Mouse (Mus musculus): ENCODE measurements around the gene Zfp11. TPM values are rescaled to one million over a fixed set of nuclear protein-coding genes. Genes with fewer than 3 reads are reported as not detected.
"Not testable (repeated sequence)": the region's sequence is repeated elsewhere in the genome, so short reads cannot be mapped to it uniquely, and the experiment has no call there.

Gene Zfp11
- total RNA-seq (2021): 1 to 10 TPM; 2.3 to 3.3 TPM
- long read RNA-seq, experiment 1, partial matches to known transcripts: 1 of 3 reads
- long read RNA-seq, experiment 1, other reads (novel, unspliced or antisense): 0 of 3 reads
- long read RNA-seq, experiment 2: 0 reads

DNA sequence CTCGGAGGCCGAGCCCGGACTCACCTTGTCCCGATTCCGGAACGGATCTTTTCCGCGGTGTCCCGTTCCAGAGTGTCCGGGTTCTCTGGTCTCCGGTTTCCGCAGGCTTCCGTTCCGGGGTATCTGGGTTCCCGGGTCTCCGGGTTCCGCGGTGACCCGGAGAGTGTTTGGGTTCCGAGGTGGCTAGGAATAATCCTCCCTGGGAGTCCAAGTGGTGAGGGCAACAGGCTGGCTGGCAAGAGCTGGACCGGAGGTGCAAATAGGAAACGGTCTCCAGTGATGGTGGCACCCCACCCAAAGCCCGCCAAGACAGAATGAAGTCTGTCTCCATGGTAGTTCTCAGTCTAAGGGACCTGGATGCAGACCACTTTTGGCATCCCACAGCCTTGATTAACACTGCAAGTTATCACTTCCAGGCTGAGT is at the start of gene Zfp11:
TSS of gene Zfp11 (minus strand) at position 64 of the 423 bp plus-strand sequence.
- peak; percentile 83 to 84 for DNase-seq

DNA sequence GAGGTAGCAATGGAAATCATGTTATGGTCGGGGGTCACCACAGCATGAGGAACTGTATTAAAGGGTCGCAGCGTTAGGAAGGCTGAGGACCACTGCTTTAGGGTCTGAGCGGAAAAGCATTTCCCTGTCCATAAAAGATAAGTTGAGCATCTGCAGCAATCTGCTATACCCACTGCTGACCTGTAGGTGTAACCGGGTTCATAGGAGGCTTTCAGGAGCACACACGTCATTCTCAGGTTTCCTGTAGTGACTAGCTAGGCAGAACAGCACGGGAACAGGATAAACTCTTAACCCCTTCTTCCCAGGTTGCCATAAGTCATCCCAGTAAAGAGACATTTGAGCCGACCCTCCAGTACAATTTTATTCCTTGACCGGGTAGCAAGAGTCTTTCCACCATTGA is 47.1 kb upstream of the Zfp11 start:
- DNase-seq: no peak

DNA sequence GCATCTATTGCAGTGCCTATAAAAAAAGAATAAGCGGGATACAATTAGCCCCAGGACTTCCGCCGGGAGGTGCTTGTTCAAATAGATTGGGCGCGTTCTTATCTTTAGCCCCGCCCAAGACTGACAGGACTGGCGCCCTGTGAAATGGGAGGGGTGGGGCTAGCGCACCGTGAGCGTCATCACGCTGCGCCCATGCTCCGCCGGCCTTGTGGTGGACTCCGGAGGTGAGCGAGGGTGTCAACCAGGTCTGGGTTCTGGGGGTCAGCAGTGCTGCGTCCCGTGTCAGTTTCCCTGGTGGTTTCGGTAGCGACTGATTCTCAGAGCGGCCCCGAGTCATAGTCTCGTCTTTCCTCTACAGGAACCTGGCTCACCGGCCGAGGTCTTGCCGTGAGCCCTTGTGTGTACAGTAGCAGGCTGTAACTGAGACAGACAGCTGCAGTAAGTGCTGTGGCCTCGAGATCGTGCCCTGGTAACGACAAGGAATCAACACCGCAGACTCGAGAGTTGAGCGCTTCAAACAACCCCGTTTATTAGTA is 45.5 kb upstream of the Zfp11 start, which contains the start of gene Mrps17:
TSS of gene Mrps17 (plus strand) at position 172 of the 536 bp plus-strand sequence.
- DNase-seq: peak; percentile 95

DNA sequence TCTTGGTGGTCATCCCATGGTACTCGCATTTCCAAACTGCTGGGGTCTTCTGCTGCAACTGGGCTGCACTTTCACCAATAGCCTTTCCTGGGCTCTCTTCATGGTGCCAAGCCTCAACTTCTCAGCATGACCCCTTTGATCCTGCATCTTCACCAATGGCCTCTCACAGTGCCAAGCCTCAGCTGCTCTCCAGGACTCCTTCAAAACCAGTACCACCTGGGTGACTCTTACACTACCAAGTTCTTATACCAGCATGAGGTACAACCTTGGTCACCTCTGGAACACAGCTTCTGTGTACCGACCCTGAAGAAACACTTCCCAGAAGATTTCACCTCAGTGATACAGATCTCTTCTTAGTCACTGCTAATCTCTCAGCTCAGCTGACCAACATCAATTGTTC is 38.5 kb upstream of the Zfp11 start, which contains the start of gene Sept14:
TSS of gene Sept14 (minus strand) at position 101 of the 400 bp plus-strand sequence.
- no peak for DNase-seq

DNA sequence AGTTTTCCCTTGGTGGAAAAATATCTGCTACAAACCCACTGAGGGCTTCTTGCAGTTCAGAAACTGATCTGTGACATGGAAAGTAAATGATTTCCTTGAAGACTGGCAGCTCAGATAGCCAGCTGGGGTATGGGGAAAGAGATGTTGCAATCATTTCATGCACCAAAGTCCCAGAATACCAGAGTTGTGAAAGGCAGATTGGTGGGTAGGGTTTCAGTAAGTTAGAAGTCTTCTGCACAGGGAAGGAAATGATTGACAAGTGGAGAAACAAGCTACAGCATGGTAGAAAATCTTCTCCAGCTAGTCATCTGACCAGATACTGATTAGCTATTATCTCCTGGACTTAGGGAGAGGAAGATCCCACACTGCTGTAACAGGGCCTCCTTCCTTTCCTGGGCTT is 33.5 kb upstream of the Zfp11 start:
- no peak for DNase-seq

DNA sequence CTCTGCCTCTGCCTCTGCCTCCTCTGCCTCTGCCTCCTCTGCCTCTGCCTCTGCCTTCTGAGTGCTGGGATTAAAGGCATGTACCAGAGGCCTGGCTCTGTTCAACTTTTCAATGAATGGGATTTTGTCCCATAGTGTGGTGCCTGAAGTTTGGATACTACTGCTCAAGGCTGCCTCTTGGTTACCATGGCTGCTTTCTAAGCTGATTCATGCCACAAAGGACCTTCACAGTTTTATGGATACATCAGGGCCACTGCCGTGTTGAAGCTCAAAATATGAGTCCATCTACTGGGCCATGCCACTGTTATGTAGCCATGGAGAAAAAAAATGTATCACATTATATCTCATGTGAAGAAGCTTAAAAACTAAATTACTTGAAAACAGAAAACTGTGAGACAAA is 31.8 kb upstream of the Zfp11 start:
- DNase-seq: peak; percentile 42 to 43

DNA sequence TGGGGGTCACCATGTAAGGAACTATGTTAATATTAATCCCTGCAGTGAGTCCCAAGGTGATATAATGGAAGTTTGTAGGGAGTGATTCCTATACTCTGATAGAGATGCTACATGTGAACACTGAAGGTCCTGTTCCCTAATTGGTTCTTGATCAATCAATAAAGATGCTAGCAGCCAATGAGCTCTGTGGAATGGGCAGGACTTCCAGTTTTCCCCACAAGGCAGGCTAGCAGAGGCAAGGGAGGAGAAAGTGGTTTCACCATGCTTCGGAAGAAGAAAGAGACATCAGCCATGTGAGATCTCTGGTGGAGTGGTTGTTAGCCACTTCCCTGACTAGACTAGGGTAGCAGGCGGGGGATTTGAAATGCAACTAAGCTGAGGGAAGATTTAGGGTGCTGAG is 30.6 kb upstream of the Zfp11 start:
- no peak for DNase-seq

DNA sequence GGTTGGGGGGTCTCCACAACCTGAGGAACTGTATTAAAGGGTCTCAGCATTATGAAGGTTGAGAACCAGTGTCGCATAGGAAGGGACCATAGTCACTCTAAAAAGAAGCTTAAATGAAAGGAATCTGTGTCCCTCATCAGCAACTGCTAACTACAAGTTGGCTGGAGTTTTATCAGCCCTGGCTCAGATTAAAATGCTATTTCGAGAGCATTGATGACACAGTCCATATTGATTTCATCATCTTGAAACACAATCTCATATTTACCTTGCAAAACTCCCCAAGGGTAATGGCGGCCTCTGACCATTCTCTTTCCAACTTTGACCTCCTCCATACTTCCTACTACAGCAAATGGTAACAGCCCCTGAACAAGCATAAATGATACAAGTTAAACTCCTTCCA is 20.6 kb upstream of the Zfp11 start:
- DNase-seq: no peak

DNA sequence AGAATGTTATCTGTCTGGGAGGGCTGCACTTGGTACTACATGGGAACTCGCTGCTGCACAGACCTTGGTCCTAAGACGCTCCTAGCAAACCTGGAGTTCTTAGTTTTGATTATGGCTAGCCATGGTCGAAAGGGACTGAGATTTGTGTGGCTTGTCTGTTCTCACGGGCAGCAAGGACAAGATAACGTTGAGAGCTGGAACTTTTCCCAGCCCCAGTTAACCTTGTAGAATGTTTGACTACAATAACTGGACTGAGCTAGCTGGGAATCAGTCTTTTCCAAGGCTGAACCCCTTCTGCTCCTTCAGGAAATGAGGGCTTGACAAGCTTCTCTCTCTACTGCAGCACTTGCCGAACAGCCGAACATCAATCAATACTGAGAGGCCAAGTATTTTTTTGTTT is 17.7 kb upstream of the Zfp11 start:
- DNase-seq: peak; percentile 64 to 72

DNA sequence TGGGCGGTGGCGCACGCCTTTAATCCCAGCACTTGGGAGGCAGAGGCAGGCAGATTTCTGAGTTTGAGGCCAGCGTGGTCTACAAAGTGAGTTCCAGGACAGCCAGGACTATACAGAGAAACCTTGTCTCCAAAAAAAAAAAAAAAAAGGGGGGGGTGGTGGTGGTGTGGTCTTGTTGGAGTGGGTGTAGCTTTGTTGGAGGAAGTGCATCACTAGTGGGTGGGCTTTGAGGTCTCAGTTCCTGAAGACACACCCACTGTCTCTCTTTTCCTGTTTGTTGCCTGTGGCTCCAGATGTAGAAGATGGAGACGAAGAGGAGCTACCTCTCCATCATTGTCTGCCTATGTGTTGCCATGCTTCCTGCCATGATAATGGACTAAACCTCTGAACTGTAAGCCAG is 15.2 kb upstream of the Zfp11 start:
- DNase-seq: not testable (repeated sequence)

DNA sequence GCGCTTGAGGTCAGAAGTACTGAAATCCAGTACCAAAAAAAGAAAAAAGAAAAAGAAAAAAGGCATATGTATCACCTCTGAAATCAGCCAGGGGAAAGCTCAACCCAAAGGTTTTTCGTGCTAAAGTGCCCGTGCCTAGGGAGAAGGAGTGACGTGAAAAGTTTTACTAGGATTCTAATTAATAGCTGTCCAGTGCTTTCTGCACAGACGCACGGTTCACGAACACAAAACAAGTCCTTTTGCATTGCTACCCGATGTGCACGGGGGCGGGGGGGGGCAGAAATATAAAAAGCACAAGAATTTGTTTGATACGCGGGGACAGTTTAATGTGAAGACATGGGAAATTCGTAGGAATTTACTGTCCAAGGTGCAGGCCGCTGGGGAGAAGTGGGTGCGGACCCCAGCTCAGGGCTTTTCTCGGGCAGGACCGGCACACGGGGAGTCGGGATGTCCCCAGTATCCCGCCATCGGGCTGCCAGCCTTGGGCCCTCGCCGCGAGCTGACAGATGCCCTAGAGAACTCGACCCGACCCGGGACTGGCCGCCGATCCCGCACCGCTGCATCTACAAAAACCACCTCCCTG is 355 bp downstream of the Zfp11 start:
- DNase-seq: no peak

DNA sequence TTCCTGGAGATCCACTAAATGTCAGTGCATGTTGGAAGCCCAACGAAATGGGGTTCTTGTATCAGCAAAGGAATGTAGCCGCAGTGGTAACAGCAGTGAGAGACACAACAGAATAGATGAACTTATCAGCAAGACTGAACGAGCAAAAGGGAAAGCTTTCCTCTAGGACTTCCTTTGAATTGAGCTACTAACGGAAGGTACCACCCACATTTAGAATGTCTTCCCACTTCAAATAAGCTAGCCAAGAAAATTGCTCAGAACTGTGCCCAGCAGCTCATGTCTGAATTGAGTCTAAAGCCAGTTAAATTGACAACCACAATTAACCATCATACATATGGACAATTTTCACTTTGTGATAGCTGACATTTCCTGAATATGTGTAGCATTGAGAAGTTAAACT is 2.0 kb downstream of the Zfp11 start:
- no peak for DNase-seq

DNA sequence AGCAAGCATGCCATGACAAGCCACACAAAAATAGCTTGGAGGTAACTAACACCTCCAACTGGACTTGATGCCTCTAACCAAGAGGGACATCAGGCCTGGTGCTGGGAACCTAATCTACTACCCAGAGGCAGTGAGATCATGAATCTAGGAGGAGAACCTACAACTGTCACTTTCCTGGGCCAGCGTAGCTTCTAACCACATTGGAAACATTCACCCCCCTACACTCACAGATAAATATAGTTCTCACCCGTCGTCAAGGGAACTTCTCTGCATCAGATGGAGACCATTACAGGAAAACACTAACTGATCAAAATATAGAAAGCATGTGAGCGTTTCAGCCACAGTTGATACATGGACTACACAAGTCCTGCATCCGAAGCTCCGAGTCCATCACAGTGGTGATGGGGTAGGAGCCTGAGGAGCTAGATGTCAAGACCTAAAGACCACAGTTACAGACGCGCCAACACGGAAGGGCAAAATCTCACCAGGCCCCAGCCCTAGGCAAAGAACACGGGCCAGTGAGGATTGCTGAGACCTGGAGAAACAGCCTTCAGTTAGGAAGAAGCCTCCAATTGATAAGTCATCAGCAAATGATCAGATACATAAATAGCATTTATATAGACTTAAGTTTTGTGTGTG is 3.5 kb downstream of the Zfp11 start:
- DNase-seq: no peak

DNA sequence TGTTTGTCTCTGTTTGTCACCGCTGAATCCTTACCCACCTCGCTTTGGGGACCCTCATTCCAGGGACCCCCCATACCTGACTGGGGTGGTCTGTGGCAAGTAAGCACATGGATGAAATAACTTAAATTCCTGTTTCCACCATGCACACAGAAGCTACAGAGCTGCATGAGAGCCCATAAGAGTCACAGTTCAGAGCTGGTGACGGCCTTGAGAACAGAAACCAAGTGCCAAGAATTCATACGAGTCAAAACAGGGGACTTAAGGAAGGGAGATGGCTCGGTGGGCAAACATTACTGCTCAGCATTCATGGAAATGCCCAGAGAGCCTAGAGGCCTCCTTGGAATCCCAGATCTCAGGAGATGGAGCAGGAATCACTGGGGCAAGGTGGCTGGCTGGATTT is 5.8 kb downstream of the Zfp11 start:
- no peak for DNase-seq

DNA sequence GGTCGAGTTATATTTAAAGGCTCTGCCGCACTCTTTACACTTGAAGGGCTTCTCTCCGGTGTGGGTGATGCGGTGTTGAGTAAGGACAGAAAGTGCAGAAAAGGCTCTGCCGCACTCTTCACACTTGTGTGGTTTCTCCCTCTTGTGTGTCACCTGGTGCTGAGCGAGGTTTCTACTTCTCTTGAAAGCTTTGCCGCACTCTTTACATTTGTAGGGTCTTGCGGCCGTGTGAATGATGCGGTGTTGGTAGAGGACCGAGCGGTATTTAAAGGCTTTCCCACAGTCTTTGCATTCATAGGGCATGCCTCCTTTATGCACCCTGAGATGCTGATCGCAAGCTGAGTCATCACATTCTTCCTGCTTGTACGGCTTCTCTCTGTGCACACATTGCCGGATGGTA is 12.0 kb downstream of the Zfp11 start:
- no peak for DNase-seq

DNA sequence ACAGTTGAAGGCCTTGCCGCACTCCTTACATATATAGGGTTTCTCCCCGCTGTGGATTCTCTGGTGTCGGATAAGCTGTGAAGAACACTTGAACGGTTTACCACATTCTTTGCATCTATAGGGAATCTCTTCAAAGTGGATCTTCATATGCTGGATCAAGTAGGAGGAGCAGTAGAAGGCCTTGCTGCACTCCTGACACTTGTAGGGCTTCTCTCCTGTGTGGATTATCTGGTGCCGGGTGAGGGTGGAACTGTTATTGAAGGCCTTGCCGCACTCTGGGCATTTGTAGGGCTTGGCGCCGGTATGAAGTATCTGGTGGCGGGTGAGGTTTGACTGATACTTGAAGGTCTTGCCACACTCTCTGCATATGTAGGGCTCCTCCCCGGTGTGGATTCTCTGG is 12.9 kb downstream of the Zfp11 start:
- no peak for DNase-seq

DNA sequence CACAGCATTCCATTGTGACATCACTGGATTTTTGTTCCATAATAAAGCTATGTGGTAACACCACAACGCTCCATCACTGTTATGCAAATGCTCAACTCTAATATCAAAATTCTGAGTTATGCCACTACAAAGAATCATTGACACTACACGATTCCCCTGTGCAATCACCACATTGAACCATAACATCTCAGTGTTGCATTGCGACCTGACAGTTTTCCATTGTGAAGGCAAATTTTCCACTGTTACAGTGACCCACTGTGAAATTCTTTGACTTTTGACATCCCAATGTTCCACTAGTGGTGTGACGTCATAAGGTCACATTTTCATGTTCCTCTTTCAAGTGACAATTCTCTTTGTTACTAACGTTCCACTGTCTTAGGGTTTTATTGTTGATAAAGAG is 19.0 kb downstream of the Zfp11 start:
- DNase-seq: no peak

DNA sequence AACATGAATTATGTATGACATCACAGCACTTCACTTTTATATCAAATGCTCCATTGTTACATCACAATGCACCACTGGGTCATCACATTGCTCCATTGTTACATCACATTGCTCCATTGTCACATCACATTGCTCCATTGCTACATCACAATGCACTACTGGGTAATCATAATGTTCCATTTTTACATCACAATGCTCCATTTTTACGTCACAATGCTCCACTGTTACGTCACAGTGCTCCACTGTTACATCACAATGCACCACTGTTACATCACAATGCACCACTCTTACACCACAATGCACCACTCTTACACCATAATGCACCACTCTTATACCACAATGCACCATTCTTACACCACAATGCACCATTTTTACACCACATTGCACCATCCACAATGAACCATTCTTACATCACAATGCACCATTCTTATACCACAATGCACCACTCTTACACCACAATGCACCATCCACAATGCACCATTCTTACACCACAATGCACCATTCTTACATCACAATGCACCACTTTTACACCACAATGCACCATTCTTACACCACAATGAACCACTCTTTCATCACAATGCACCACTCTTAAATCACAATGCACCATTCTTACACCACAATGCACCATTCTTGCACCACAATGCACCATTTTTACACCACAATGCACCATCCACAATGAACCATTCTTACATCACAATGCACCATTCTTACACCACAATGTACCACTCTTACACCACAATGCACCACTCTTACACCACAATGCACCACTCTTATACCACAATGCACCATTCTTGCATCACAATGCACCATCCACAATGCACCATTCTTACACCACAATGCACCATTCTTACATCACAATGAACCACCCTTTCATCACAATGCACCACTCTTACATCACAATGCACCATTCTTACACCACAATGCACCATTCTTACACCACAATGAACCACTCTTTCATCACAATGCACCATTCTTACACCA is 37.3 kb downstream of the Zfp11 start:
- not testable (repeated sequence) for DNase-seq

DNA sequence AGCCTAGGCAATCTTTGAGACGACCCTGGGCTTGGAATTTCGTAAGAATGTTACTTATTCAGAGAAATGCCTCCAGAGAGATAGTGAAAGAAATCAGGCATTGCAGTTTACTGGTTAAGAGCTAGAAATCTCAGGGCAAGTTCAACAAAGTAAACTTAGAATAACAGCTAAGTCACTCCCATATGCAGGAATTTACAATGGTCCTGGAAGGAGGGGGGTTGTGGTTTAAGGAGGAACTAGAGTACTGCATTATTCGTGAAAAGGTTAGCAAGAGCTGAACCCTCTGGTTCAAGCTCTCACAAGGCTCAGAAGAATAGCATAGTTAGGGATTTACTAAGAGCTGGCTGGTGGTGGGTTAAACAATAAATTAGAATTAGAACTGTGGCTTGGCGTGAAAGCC is 43.3 kb downstream of the Zfp11 start:
- DNase-seq: not testable (repeated sequence)

DNA sequence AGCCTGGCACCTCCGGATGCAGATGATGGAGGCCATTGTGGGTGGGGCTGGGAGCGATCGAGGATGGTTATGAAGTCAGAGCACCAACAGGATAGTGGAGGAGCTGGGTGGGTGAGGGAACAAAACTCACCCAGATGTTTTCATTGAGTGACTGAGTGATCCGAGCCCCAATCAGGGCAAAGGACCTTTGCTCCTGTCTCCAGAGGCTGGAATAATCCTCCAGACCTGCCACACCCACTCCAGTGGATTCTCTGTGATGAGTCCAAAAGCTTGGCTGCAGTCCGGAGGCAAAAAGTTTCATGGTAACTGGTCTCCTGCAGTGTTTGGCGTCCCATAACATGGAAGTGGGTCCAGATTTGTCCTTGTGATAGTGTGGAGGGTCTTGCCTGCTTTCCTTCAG is 43.8 kb downstream of the Zfp11 start:
- DNase-seq: no peak

DNA sequence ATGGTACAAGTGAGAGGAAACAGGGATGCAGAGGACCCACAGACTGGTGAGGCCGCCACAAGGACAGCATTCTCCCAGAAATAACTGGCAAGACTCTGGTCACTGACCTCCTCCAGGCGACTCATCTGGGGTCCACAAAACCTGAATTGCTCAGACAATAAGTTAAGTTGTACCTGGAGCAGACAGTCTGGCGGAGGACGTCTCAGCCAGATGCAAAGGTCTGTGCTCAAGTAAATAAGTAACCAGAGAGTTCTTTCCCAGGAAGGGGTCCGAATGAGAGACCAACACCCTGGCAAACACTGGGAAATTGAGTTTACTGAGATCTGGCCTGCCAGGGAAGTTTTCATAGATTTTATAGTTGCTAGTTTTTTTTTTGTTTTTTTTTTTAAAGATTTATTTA is 48.5 kb downstream of the Zfp11 start:
- DNase-seq: no peak

DNA sequence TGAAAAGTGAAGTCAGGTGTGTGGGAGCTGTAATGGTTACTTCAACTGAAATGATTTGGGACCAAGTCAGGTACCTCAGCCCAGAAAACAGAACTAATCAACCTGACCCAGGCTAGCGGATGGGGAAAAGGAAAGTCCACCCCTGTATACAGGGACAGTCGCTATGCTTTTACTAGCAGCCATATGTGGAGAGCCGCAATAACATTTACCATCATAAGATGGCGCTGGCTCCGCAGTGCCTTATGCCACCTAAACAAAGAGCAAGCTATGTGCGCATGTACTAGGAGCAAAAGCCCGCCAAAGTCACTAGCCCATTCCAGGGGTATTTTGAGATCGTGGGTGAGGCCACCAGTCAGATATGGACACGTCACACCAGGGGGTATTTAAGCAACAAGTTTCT is 49.3 kb downstream of the Zfp11 start:
- DNase-seq: peak in 1 of 2 experiments; percentile 3
